Mouse (Mus musculus): ENCODE results near the gene Prss36.
A peak's percentile ranks its signal among the peaks of the same experiment; 100 is the strongest.
"Not testable (repeated sequence)": the region's sequence is repeated elsewhere in the genome, so short reads cannot be mapped to it uniquely, and the experiment has no call there.

The Prss36 gene

DNA sequence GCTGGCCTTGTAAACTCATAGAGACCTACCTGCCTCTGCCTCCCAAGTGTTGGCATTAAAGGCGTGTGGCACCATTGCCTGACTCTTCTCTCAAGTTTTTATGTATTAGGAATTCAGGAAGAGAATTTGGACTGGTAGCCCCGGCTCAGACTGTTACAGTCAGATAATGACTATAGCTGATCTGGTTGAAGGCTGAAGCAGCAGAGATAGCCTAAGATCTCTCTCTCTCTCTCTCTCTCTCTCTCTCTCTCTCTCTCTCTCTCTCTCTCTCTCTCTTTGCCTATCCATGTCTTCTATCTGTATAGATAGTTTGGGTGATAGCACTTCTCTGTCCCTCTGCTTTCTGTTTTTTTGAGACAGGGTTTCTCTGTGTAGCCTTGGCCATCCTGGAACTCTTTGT, 44.8 kb downstream of the Prss36 start:
- no peak for DNase-seq

DNA sequence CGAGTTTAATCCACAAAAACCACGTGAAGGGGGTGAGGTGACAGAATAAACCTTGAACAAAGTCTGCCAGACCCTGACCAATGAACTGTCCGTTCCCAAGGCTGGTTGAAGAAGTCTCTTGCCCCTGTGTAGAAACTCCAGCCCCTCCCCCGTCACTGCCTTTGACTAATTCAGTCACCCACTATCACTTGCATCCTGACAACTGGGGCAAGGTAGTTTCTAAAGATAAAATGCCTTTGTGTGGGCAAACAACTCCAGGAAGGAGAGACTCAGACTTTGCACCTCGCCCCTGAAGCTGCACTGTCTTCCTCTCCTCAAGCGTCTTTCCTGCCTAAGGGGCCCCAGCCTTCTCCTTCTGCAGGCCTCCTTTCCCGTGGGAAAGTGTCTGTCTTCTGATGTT, 46.5 kb downstream of the Prss36 start:
- peak in 1 of 2 experiments; percentile 55 for DNase-seq

DNA sequence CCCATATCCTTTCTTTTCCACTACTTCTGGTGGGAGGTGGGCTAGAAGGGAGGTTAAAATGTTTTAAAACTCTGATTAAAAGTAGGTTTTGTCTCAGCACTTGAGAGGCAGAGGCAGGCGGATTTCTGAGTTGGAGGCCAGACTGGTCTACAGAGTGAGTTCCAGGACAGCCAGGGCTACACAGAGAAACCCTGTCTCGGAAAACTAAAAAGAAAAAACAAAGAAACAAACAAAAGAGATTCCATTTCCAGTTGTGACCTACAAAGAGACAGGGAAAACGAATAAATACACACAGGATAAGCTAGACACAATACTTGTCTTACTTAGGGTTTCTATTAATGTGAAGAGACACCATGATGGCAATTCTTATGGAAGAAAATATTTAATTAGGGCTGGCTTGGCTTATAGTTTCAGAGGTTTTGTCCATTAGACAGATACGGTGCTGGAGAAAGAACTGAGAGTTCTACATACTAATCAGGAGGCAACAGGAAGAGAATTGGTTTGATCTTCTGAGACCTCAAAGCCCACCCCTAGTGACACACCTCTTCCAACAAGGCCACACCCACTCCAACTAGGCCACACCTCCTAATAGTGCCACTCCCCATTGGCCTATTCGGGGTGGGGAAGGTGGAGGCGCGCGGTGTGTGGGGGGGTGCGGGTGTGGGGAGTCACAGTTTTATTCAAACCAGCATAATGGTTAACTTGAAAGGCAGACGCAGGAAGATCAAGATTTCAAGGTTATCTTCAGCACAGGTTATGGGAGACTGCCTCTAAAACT, 48.2 kb downstream of the Prss36 start:
- peak in 1 of 2 experiments; percentile 45 for DNase-seq

DNA sequence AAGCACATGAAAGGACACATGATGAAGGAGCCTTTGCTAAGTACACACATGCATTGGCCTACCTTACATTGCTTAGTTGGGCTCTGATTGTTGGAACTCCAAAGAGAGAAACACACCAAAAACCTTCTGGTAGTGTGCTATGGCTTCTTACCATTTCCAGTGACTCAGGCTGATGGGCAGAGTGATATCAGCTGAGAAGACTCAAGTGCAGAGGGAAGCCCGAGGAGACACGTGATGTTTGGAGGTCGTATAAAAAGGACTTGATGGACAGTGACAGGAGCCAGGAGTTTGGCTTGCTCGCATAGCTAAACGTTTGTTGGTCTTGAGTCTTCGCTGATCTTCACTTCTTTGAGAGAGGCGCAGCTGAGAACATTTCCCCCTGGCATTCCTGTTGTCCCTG, 49.0 kb downstream of the Prss36 start:
- DNase-seq, result no peak

DNA sequence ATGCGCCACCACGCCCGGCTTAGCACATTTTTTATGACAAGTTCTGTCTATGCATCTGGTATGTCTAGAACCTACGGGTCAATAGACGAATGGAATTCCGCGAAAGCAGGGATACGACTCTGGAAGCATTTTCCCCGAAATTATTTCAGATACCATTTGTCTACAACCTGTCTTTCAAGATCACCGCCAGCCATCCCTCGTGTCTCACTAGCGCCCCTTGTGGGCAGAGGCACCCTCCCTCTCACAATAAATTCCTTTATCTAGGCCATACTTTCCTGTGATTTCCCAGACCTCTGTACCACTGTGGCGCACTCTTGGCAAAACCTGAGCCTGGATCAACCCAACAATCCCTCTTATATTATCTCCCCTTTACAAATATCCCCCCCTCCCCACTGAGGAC, 50.1 kb downstream of the Prss36 start:
- DNase-seq, result peak; percentile 55 to 85

DNA sequence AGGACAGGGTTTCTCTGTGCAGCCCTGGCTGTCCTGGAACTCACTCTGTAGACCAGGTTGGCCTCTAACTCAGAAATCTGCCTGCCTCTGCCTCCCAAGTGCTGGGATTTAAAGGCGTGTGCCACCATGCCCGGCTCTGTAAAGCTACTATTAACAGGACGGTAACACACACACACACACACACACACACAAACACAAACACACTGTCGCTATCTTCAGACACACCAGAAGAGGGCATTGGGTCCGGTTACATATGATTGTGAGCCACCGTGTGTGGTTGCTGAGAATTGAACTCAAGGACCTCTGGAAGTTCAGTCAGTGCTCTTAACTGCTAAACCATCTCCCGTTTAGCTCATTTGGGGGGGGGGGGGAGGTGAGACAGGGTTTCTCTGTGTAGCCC, 50.6 kb downstream of the Prss36 start:
- not testable (repeated sequence) for DNase-seq

DNA sequence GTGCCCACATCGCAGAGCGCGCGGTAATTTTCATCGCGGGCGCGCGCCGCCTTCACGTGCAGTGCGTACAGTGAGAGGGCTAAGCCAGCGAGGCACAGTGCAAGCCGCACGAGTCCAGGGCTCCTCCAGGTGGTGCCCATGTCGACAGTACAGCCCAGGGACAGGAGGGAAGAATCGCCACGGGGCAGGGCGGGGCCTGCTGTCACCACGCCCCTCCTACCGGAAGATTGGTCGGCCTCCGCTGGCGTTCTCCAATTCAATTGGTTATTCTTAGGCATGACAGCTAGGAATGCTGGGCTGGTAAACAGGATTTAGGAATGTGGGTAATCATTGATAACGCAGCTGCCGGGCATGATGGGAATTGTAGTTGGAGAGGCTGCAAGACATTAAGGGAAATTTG, 51.1 kb downstream of the Prss36 start, which contains the start of the genes Gm21974 and Vkorc1:
Gene Gm21974 (minus strand): TSS at position 13 of the 400 bp plus-strand sequence.
Gene Vkorc1 (minus strand): TSS at position 176 of the 400 bp plus-strand sequence.
- peak; percentile 98 to 99 for DNase-seq

DNA sequence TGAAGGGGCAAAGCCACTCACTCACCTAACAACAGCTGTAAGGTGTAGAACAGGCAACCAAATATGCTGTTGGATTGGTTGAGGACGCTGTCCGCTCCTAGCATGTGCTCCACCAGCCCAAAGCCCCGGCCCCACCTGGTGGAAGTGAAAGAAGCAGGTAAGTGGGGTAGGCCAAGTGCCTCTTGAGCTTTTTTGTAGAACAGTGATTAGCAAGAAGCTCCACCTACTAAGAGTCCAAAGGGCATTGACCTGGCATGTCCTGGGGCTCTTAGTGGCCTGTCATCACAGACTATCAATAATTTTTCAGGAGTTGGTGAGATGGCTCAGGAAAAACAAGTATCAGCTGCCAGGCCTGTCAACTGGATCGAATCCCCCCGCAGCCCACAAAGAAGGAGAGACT, 52.0 kb downstream of the Prss36 start:
- peak; percentile 37 to 52 for DNase-seq

DNA sequence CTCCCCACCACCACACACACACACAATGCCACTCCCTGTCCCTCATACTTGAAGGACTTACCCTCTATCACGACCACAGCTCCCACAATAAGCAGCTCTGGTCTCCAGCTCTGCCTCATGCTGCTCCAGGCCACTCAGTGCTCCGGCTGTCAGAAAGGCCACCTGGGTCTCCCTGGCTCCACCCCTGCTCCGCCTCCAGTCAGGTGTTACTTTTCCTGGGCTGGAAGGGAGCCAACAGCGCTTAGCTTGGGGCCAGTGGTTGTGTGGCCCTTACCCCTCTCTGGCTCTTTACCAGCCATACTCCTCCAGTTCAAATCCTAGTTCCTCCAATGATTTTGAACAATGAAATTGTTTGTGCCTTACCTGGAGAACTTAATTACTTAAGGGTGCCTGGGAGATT, 55.7 kb downstream of the Prss36 start, which contains the start of gene Prss53:
Gene Prss53 (minus strand): TSS at position 173 of the 400 bp plus-strand sequence.
- peak; percentile 88 to 90 for DNase-seq

DNA sequence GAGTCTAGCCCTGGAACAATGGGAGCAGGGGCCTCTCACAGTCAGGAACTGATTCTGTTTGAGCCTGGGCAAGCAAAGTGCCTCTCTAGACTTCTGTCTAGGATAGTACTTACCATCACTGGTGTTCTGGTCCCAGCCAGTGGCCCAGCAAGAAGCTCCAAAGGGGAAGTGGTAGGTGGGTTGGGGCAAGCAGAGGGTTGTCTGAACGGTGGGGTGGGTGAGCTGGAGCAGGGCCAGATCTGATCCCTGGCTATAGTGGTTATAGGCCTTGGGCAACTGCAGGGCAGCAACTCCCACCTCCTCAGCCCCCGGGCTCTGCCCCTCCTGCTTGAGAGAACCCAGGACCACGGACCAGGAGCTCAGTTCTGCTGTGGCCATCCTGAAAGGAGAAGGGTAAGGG, 57.7 kb downstream of the Prss36 start:
- no peak for DNase-seq

DNA sequence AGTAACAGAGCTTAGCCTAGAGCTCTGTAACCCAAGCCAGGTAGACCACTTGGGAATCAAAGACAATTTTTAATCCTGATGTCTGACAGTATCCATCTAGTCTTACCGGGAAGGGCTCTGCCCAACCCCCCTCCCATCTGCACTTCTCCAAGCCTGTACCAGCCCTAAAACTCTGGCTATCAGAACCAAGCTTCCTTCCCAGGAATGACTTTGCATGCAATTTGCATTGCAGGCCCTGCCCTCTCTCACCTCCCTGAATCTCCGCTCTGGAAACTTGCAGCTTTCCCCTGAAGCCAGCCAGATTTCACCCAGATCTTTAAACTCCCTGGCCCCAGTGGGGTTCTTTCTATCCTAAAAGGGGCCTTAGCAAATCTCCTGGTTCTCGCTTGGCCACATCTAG, 58.7 kb downstream of the Prss36 start:
- DNase-seq, result no peak

DNA sequence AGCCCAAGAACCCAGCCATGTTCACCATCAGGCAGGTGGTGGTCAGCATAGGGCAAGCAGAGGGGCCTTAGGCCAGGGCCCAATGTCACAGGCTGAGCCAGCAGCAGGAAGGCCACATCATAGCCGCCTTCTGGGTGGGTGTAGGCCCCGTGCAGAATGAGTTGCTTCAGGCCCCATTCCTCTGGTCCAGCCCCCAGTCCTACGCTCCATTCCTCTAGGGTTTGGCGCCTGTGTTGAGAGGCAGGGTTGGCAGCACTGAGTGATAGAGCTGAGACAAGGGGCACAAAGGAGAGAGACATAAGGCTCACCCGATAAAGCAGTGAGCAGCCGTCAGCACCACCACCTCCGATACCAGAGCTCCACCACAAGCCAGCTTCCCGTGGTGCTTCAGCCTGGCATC, 59.3 kb downstream of the Prss36 start:
- no peak for DNase-seq

DNA sequence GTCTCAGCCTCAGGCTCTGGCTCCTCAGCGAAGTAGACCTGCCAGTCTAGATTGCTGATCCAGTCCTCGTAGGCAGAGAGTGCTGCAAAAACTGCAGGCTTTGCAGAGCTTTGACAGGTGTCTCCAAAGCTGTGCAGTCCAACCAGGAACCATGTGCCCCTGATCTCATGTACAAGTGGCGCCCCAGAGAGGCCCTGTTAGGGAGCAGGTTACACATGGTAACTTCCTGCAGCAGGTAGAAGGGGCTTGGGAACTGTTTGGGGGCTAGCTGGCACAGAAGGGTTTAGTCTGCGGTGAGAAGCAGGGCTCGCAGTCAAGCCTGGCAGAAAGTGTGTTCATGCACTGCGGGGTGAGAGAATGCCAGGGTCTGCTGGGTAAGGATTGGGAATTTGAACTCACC, 60.0 kb downstream of the Prss36 start:
- DNase-seq, result no peak

DNA sequence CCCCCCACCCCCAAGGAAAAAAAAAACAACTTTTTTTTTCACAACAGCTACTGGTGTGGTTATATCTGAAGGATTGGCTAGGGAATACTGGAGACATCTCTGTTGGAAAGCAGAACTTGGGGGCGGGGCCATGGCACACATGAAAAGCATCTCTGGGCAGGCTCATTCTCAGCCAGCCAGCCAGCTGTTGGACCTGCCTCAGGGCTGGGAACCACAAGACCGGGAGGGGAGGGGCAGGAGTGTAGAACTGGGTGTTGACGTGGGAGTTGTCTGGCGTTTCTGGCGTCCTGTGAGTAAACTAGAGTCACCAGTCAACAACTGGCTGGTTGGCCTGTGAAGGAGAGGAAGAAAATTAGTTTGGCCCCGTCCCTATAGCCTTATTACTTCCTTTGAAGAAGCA, 60.6 kb downstream of the Prss36 start:
- DNase-seq, result peak; percentile 34 to 43

All from kidney, postnatal 36 days (tissue).